Mouse (Mus musculus) midbrain, embryonic 10.5 days (tissue): ENCODE measurements around the gene Fbxw21. TPM values are rescaled to one million over a fixed set of nuclear protein-coding genes. Genes with fewer than 3 reads are reported as not detected.

Source experiments
- DNase-seq: peaks from one replicate; pipeline ENCODE4 v3.0.0-alpha.2; 2017; ENCODE audit warnings: low spot score
- H3K27ac ChIP-seq: fragments of 300-500 bp; sonication (generic); replicated peaks from 2 replicates; pipeline ENCODE4 v1.5.1; 2016; ENCODE audit warnings: mild to moderate bottlenecking
- H3K27me3 ChIP-seq: fragments of 300-500 bp; sonication (generic); 2 replicates; pipeline ENCODE4 v1.6.1; 2016; ENCODE audit warnings: low read depth, mild to moderate bottlenecking; ENCODE audit not compliant: poor library complexity, severe bottlenecking
- H3K36me3 ChIP-seq: fragments of 300-500 bp; sonication (generic); 2 replicates; pipeline ENCODE4 v1.6.1; 2016; ENCODE audit warnings: mild to moderate bottlenecking, moderate library complexity
- H3K4me1 ChIP-seq: fragments of 300-500 bp; sonication (generic); 2 replicates; pipeline ENCODE4 v1.6.1; 2016
- H3K4me3 ChIP-seq: fragments of 300-500 bp; sonication (generic); 2 replicates; pipeline ENCODE4 v1.5.1; 2016; ENCODE audit warnings: mild to moderate bottlenecking, moderate library complexity
- H3K9me3 ChIP-seq: fragments of 300-500 bp; sonication (generic); replicated peaks from 2 replicates; pipeline ENCODE4 v1.6.1; 2016; ENCODE audit warnings: mild to moderate bottlenecking
- WGBS: fragments of 180-500 bp; shearing (Covaris S2); methylation state at CpG from one replicate; pipeline ENCODE4 v1.1.7; 2016; 5-methylcytosine and 5-hydroxymethylcytosine counted together
- polyA plus RNA-seq: library from polyadenylated mRNA; unstranded; fragments of >200 nt; fragmentation: Nextera tagmentation; extraction: Ambion mirVana; gene quantifications from 2 replicates; pipeline ENCODE4 v1.2.1, GENCODE M21; 2016

Fbxw21 gene
- polyA plus RNA-seq, 1 experiment from 2014 or later, result not detected

- Histone ChIP-seq H3K4me3 (no peak overlapping the region), H3K9me3 (no peaks in the 10 kb centered on the region), H3K36me3 (peaks cover 100% of the 10 kb centered on the region), H3K27ac (no peak overlapping the region), H3K27me3 (no peaks in the 10 kb centered on the region), H3K4me1 (peaks cover 12% of the 10 kb centered on the region; the same call in 1 of the 2 replicates)
- 93% methylated on average over 12 of the region's 12 CpGs for WGBS
- no peak for DNase-seq
Observed at GRCm38 (mm10) chr9:109105648-109106047, 56.2 kb downstream of the Fbxw21 start.

GRCm38 (mm10) chr9:109105011-109105410 is 56.8 kb downstream of the Fbxw21 start:
- Histone ChIP-seq H3K4me3 (no peak overlapping the region), H3K36me3 (peaks cover 100% of the 10 kb centered on the region), H3K27ac (no peak overlapping the region), H3K9me3 (no peaks in the 10 kb centered on the region), H3K4me1 (peaks cover 18% of the 10 kb centered on the region; the same call in 1 of the 2 replicates), H3K27me3 (no peaks in the 10 kb centered on the region)
- 91% methylated on average over 12 of the region's 12 CpGs for WGBS
- DNase-seq, result no peak

GRCm38 (mm10) chr9:109104083-109104482 is 57.8 kb downstream of the Fbxw21 start:
- Histone ChIP-seq H3K9me3 (no peaks in the 10 kb centered on the region), H3K36me3 (peaks cover 100% of the 10 kb centered on the region), H3K27me3 (no peaks in the 10 kb centered on the region), H3K4me3 (no peak overlapping the region), H3K4me1 (peaks cover 23% of the 10 kb centered on the region), H3K27ac (no peak overlapping the region)
- no peak for DNase-seq
- 90% methylated on average over 9 of the region's 9 CpGs for WGBS

- no peaks in the 10 kb centered on the region for H3K27me3 ChIP-seq
- H3K4me3 ChIP-seq, result no peak overlapping the region
- 85% methylated on average over 7 of the region's 7 CpGs for WGBS
- H3K4me1 ChIP-seq, result peaks cover 32% of the 10 kb centered on the region
- no peak for DNase-seq
- H3K36me3 ChIP-seq, result peaks cover 100% of the 10 kb centered on the region
- H3K9me3 ChIP-seq, result no peaks in the 10 kb centered on the region
- no peak overlapping the region for H3K27ac ChIP-seq
Observed at GRCm38 (mm10) chr9:109103250-109103649, 58.6 kb downstream of the Fbxw21 start.

- Histone ChIP-seq H3K27me3 (no peaks in the 10 kb centered on the region), H3K9me3 (no peaks in the 10 kb centered on the region), H3K27ac (no peak overlapping the region), H3K4me3 (no peak overlapping the region), H3K4me1 (peaks cover 39% of the 10 kb centered on the region), H3K36me3 (peaks cover 92% of the 10 kb centered on the region)
- WGBS, result 96% methylated on average over 3 of the region's 3 CpGs
- no peak for DNase-seq
Observed at GRCm38 (mm10) chr9:109102541-109102940, 59.3 kb downstream of the Fbxw21 start.

- 96% methylated on average over 5 of the region's 5 CpGs for WGBS
- H3K4me3 ChIP-seq, result no peak overlapping the region
- H3K4me1 ChIP-seq, result peaks cover 44% of the 10 kb centered on the region
- DNase-seq, result no peak
- no peak overlapping the region for H3K27ac ChIP-seq
- H3K27me3 ChIP-seq, result no peaks in the 10 kb centered on the region
- peaks cover 87% of the 10 kb centered on the region for H3K36me3 ChIP-seq
- no peaks in the 10 kb centered on the region for H3K9me3 ChIP-seq
Observed at GRCm38 (mm10) chr9:109101933-109102445, 59.9 kb downstream of the Fbxw21 start.

- Histone ChIP-seq H3K27me3 (no peaks in the 10 kb centered on the region), H3K27ac (no peak overlapping the region), H3K9me3 (no peaks in the 10 kb centered on the region), H3K4me3 (no peak overlapping the region), H3K4me1 (peaks cover 55% of the 10 kb centered on the region), H3K36me3 (peaks cover 71% of the 10 kb centered on the region)
- DNase-seq, result no peak
- WGBS, result 93% methylated on average over 20 of the region's 20 CpGs
Observed at GRCm38 (mm10) chr9:109100307-109100928, 61.4 kb downstream of the Fbxw21 start.

- 75% methylated on average over 6 of the region's 6 CpGs for WGBS
- peaks cover 61% of the 10 kb centered on the region for H3K4me1 ChIP-seq
- H3K4me3 ChIP-seq, result peak overlapping the region; percentile 85
- H3K36me3 ChIP-seq, result peaks cover 57% of the 10 kb centered on the region
- no peaks in the 10 kb centered on the region for H3K27me3 ChIP-seq
- no peak for DNase-seq
- no peaks in the 10 kb centered on the region for H3K9me3 ChIP-seq
- peak overlapping the region; percentile 53 for H3K27ac ChIP-seq
Observed at GRCm38 (mm10) chr9:109098969-109099368, 62.9 kb downstream of the Fbxw21 start.

GRCm38 (mm10) chr9:109098366-109098765 is 63.5 kb downstream of the Fbxw21 start:
- Histone ChIP-seq H3K27me3 (no peaks in the 10 kb centered on the region), H3K9me3 (no peaks in the 10 kb centered on the region), H3K27ac (peak overlapping the region; percentile 100), H3K4me3 (peak overlapping the region; percentile 85), H3K36me3 (peaks cover 51% of the 10 kb centered on the region), H3K4me1 (peaks cover 67% of the 10 kb centered on the region)
- WGBS, result 93% methylated on average over 8 of the region's 8 CpGs
- DNase-seq, result no peak

- Histone ChIP-seq H3K4me3 (peak overlapping the region; percentile 85), H3K27me3 (no peaks in the 10 kb centered on the region), H3K4me1 (peaks cover 72% of the 10 kb centered on the region), H3K27ac (peak overlapping the region; percentile 100), H3K9me3 (no peaks in the 10 kb centered on the region), H3K36me3 (peaks cover 45% of the 10 kb centered on the region)
- 75% methylated on average over 5 of the region's 5 CpGs for WGBS
- DNase-seq, result no peak
Observed at GRCm38 (mm10) chr9:109097831-109098230, 64.0 kb downstream of the Fbxw21 start.

- Histone ChIP-seq H3K36me3 (peaks cover 45% of the 10 kb centered on the region), H3K4me1 (peaks cover 78% of the 10 kb centered on the region), H3K4me3 (peak overlapping the region; percentile 85), H3K9me3 (no peaks in the 10 kb centered on the region), H3K27ac (peak overlapping the region; percentile 100), H3K27me3 (no peaks in the 10 kb centered on the region)
- peak; percentile 32 for DNase-seq
- WGBS, result 28% methylated on average over 6 of the region's 6 CpGs
Observed at GRCm38 (mm10) chr9:109097291-109097690, 64.5 kb downstream of the Fbxw21 start.

GRCm38 (mm10) chr9:109096856-109097255 is 65.0 kb downstream of the Fbxw21 start:
- peaks cover 80% of the 10 kb centered on the region for H3K4me1 ChIP-seq
- H3K27me3 ChIP-seq, result peaks cover 2% of the 10 kb centered on the region
- 31% methylated on average over 6 of the region's 6 CpGs for WGBS
- peaks cover 45% of the 10 kb centered on the region for H3K36me3 ChIP-seq
- peak overlapping the region; percentile 100 for H3K27ac ChIP-seq
- peak; percentile 32 for DNase-seq
- H3K9me3 ChIP-seq, result no peaks in the 10 kb centered on the region
- peak overlapping the region; percentile 85 for H3K4me3 ChIP-seq

GRCm38 (mm10) chr9:109096251-109096661 is 65.6 kb downstream of the Fbxw21 start:
- Histone ChIP-seq H3K9me3 (no peaks in the 10 kb centered on the region), H3K36me3 (peaks cover 45% of the 10 kb centered on the region), H3K4me3 (peak overlapping the region; percentile 85), H3K27ac (peak overlapping the region; percentile 100), H3K4me1 (peaks cover 81% of the 10 kb centered on the region), H3K27me3 (peaks cover 8% of the 10 kb centered on the region)
- DNase-seq, result no peak
- WGBS, result 19% methylated on average over 9 of the region's 9 CpGs
